Mouse (Mus musculus): ENCODE measurements around the gene Cln6.

- TF ChIP-seq POLR2A (IDR thresholded peaks at IDR 0.05; ENCODE audit: control insufficient read depth in 1 of 2, insufficient read depth in 1 of 2, low read depth in 1 of 2, low read length in 2 of 2, poor library complexity in 1 of 2) (no peak), HCFC1 (IDR thresholded peaks at IDR 0.05; ENCODE audit: low read depth, low read length) (no peak), POLR2AphosphoS5 (IDR thresholded peaks at IDR 0.05; ENCODE audit: borderline replicate concordance, low read depth, low read length) (no peak), GATA1 (IDR thresholded peaks at IDR 0.05; ENCODE audit: low read depth, low read length) (no peak), MEF2A (IDR thresholded peaks at IDR 0.05; ENCODE audit: extremely low read depth, insufficient replicate concordance, low read depth, low read length, poor library complexity, severe bottlenecking) (no peak), CTCF (IDR thresholded peaks at IDR 0.05 in 2 of 3, conservative IDR thresholded peaks at IDR 0.05 in 1 of 3; ENCODE audit: control insufficient read depth in 1 of 3, insufficient read depth in 1 of 3, low read depth in 2 of 3, low read length in 3 of 3, poor library complexity in 1 of 3, severe bottlenecking in 1 of 3) (no peak), KAT2A (conservative IDR thresholded peaks at IDR 0.05; ENCODE audit: low read depth, low read length) (no peak), RAD21 (IDR thresholded peaks at IDR 0.05; ENCODE audit: low read depth, low read length) (no peak), EP300 (IDR thresholded peaks at IDR 0.05; ENCODE audit: low read depth in 1 of 2, low read length in 2 of 2) (no peak), POLR2AphosphoS2 (IDR thresholded peaks at IDR 0.05; ENCODE audit: low read length) (no peak), TCF12 (IDR thresholded peaks at IDR 0.05; ENCODE audit: low read depth, low read length) (no peak)
Observed at GRCm38 (mm10) chr9:62814751-62815150, 23.8 kb upstream of the Cln6 start.

Measured in MEL (cell line).